Mouse (Mus musculus): Measurements from ENCODE around the gene P4ha3. TPM values are rescaled to one million over a fixed set of nuclear protein-coding genes. Genes with fewer than 3 reads are reported as not detected.

Gene P4ha3
- polyA plus RNA-seq, 1 experiment from 2014 or later = 5.6 TPM

DNA sequence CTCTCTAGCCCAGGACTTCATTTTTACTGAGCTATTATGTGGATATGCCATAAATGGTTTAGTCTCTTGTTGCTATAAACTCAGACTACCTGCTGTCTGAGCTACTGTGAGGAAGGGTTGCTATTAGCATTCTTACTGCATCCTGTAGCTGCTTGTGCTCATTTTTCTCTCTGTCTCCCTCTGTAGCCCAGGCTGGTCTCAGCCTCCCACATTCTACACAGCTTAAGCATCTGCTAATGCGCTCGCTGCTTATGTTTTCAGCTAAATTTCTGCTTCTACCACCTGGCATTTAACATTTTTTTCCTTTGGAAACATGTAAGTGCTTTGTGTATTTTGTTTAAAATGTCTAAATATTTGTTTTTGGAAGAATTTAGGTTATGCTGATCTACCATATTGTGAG lies 10.4 kb downstream of the P4ha3 start:
- Histone ChIP-seq H3K9ac (ENCODE audit: low read length) (no peak overlapping the region), H3K4me3 (ENCODE audit: low read depth, low read length) (no peak overlapping the region), H3K4me1 (replicated peaks; ENCODE audit: control insufficient read depth, insufficient read depth, low read length) (no peaks in the 10 kb centered on the region), H3K27me3 (ENCODE audit: control insufficient read depth, insufficient read depth, low read length) (no peaks in the 10 kb centered on the region), H3K4me2 (ENCODE audit: low read depth, low read length, severe bottlenecking) (no peak overlapping the region), H3K9me3 (ENCODE audit: control insufficient read depth, low read length) (no peaks in the 10 kb centered on the region), H3K27ac (ENCODE audit: low read depth, low read length) (no peak overlapping the region), H3K36me3 (ENCODE audit: control insufficient read depth, insufficient read depth, low read length) (no peaks in the 10 kb centered on the region)
- no peak for DNase-seq (ENCODE audit: low spot score)
- ATAC-seq (replicated peaks; ENCODE audit: low FRiP score) = no peak
- WGBS = 94% methylated on average over 2 of the region's 2 CpGs

DNA sequence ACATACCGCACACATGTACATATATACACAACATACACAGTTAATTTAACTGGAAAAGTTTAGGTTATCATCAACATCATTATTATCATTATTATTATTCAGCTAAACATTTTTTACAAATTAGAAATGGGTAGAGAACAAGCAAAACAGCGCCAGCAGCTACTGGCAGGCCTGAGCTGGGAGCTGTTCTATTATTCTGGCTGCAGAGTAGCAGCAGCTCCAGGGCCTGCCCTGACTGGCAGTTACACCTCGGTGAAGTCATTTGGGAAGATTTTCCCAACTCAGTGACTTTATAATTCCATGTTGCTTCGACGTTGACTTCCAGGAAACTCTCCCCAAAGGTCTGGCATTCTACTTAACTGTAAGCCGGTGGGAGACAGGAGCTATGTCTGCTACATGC lies 11.4 kb downstream of the P4ha3 start:
- H3K4me1 ChIP-seq (replicated peaks; ENCODE audit: control insufficient read depth, insufficient read depth, low read length) = no peaks in the 10 kb centered on the region
- no peak overlapping the region for H3K9ac ChIP-seq (ENCODE audit: low read length)
- DNase-seq (ENCODE audit: low spot score) (peak; percentile 21), ATAC-seq (replicated peaks; ENCODE audit: low FRiP score) (no peak)
- no peaks in the 10 kb centered on the region for H3K9me3 ChIP-seq (ENCODE audit: control insufficient read depth, low read length)
- H3K36me3 ChIP-seq (ENCODE audit: control insufficient read depth, insufficient read depth, low read length) = no peaks in the 10 kb centered on the region
- no peak overlapping the region for H3K27ac ChIP-seq (ENCODE audit: low read depth, low read length)
- no peak overlapping the region for H3K4me2 ChIP-seq (ENCODE audit: low read depth, low read length, severe bottlenecking)
- 89% methylated on average over 6 of the region's 6 CpGs for WGBS
- H3K27me3 ChIP-seq (ENCODE audit: control insufficient read depth, insufficient read depth, low read length) = no peaks in the 10 kb centered on the region
- no peak overlapping the region for H3K4me3 ChIP-seq (ENCODE audit: low read depth, low read length)

DNA sequence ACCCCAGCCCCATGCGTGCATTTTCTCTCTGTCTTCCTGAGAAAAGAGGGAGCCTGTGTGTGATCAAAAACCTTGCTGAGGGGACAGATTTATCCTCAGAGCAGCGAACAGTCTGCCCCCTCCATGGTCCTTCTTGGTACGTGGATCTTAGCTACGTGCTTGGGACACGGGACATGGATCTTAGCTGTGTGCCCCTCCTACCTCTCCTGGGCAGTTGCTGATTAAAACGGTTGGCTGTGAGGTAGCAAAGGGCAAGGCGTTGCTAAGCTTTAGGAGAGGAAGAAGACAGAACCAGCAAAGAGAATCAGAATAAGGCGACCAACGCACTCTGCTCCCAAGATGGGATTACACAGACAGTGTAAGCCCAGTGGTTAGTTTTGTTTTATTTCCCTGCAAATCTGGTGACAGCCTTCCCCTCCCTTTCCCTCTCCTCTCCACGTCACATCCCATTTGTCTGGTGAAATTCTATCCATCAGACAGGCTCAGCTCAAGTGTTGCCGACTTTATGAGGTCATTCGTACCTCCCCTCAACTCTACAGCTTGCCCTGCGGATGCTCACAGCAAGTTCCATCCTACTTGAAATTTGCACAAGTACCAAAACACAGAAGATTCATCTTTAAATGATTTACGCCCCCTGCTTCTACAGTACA lies 13.7 kb downstream of the P4ha3 start:
- no peak overlapping the region for H3K4me3 ChIP-seq (ENCODE audit: low read depth, low read length)
- H3K4me1 ChIP-seq (replicated peaks; ENCODE audit: control insufficient read depth, insufficient read depth, low read length) = no peaks in the 10 kb centered on the region
- H3K9ac ChIP-seq (ENCODE audit: low read length) = no peak overlapping the region
- H3K4me2 ChIP-seq (ENCODE audit: low read depth, low read length, severe bottlenecking) = no peak overlapping the region
- ATAC-seq (replicated peaks; ENCODE audit: low FRiP score) (no peak), DNase-seq (ENCODE audit: low spot score) (peak; percentile 38)
- H3K27me3 ChIP-seq (ENCODE audit: control insufficient read depth, insufficient read depth, low read length) = no peaks in the 10 kb centered on the region
- WGBS = 79% methylated on average over 14 of the region's 14 CpGs
- no peaks in the 10 kb centered on the region for H3K9me3 ChIP-seq (ENCODE audit: control insufficient read depth, low read length)
- H3K27ac ChIP-seq (ENCODE audit: low read depth, low read length) = no peak overlapping the region
- no peaks in the 10 kb centered on the region for H3K36me3 ChIP-seq (ENCODE audit: control insufficient read depth, insufficient read depth, low read length)

DNA sequence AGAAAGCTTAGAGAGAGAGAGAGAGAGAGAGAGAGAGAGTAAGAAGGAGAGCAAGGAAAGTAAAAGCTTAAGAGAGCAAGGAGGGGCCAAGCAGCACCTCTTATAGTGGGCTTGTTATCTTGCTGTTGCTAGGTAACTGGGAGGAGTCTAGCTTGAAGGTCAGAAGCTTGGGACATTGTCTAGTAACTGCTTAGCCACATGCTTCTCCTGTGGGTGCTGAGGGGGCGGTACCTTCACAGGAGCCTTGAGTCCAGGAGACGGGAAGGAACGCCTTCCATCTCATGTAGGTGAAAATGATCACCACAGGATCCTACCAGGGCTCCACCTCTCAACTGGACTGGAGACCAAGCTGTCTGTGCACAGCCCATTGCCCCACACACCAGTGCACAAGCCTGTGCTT lies 16.1 kb downstream of the P4ha3 start:
- peak; percentile 34 for DNase-seq (ENCODE audit: low spot score)
- Histone ChIP-seq H3K4me3 (ENCODE audit: low read depth, low read length) (no peak overlapping the region), H3K27ac (ENCODE audit: low read depth, low read length) (no peak overlapping the region), H3K9me3 (ENCODE audit: control insufficient read depth, low read length) (no peaks in the 10 kb centered on the region), H3K4me1 (replicated peaks; ENCODE audit: control insufficient read depth, insufficient read depth, low read length) (no peaks in the 10 kb centered on the region), H3K36me3 (ENCODE audit: control insufficient read depth, insufficient read depth, low read length) (no peaks in the 10 kb centered on the region), H3K4me2 (ENCODE audit: low read depth, low read length, severe bottlenecking) (no peak overlapping the region), H3K9ac (ENCODE audit: low read length) (no peak overlapping the region), H3K27me3 (ENCODE audit: control insufficient read depth, insufficient read depth, low read length) (no peaks in the 10 kb centered on the region)
- 73% methylated on average over 3 of the region's 3 CpGs for WGBS
- ATAC-seq (replicated peaks; ENCODE audit: low FRiP score) = no peak

DNA sequence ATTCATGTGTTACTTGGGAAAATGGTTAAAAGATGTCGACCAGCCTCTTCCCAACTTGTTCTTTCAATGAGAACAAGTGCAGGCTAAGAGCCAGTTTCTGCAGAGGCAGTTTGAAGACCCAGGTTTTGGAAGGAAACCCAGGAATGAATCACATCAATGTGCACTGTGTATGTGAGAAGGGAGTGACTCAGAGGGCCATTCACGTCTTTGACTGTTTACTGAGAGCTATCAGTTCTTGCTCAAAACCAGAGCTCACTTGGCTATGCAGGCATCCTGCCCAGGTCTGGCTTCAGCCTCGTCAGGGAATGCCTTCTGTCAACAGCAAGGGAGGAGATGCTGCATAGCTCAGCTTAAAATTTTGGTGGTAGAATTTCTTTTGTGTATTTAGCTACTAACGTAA lies 17.0 kb downstream of the P4ha3 start:
- 81% methylated on average over 4 of the region's 4 CpGs for WGBS
- Histone ChIP-seq H3K27me3 (ENCODE audit: control insufficient read depth, insufficient read depth, low read length) (no peaks in the 10 kb centered on the region), H3K4me3 (ENCODE audit: low read depth, low read length) (no peak overlapping the region), H3K27ac (ENCODE audit: low read depth, low read length) (no peak overlapping the region), H3K4me2 (ENCODE audit: low read depth, low read length, severe bottlenecking) (no peak overlapping the region), H3K36me3 (ENCODE audit: control insufficient read depth, insufficient read depth, low read length) (no peaks in the 10 kb centered on the region), H3K4me1 (replicated peaks; ENCODE audit: control insufficient read depth, insufficient read depth, low read length) (no peaks in the 10 kb centered on the region), H3K9ac (ENCODE audit: low read length) (no peak overlapping the region), H3K9me3 (ENCODE audit: control insufficient read depth, low read length) (no peaks in the 10 kb centered on the region)
- DNase-seq (ENCODE audit: low spot score) (peak; percentile 14), ATAC-seq (replicated peaks; ENCODE audit: low FRiP score) (no peak)

DNA sequence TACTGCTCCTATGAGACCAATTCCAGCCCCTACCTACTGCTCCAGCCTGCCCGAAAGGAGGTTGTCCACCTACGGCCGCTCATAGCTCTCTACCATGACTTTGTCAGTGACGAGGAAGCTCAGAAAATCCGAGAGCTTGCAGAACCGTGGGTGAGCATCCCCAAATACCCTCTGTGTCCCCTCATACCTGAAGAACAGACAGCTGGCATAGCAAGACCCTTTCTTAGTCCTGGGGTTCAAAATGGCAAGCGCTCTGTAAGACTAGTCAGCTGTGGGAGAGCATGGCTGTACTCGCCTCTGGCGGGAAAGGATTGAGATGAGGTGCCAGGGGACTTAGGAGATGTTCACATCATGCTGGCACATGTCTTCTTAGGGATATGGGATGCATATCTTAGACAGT lies 20.6 kb downstream of the P4ha3 start:
- Histone ChIP-seq H3K9ac (ENCODE audit: low read length) (no peak overlapping the region), H3K27ac (ENCODE audit: low read depth, low read length) (no peak overlapping the region), H3K4me2 (ENCODE audit: low read depth, low read length, severe bottlenecking) (no peak overlapping the region), H3K9me3 (ENCODE audit: control insufficient read depth, low read length) (no peaks in the 10 kb centered on the region), H3K36me3 (ENCODE audit: control insufficient read depth, insufficient read depth, low read length) (no peaks in the 10 kb centered on the region), H3K4me3 (ENCODE audit: low read depth, low read length) (no peak overlapping the region), H3K27me3 (ENCODE audit: control insufficient read depth, insufficient read depth, low read length) (no peaks in the 10 kb centered on the region), H3K4me1 (replicated peaks; ENCODE audit: control insufficient read depth, insufficient read depth, low read length) (peaks cover 3% of the 10 kb centered on the region; the same call in 1 of the 2 replicates)
- DNase-seq (ENCODE audit: low spot score) (peak; percentile 17), ATAC-seq (replicated peaks; ENCODE audit: low FRiP score) (no peak)
- WGBS = 92% methylated on average over 9 of the region's 9 CpGs

DNA sequence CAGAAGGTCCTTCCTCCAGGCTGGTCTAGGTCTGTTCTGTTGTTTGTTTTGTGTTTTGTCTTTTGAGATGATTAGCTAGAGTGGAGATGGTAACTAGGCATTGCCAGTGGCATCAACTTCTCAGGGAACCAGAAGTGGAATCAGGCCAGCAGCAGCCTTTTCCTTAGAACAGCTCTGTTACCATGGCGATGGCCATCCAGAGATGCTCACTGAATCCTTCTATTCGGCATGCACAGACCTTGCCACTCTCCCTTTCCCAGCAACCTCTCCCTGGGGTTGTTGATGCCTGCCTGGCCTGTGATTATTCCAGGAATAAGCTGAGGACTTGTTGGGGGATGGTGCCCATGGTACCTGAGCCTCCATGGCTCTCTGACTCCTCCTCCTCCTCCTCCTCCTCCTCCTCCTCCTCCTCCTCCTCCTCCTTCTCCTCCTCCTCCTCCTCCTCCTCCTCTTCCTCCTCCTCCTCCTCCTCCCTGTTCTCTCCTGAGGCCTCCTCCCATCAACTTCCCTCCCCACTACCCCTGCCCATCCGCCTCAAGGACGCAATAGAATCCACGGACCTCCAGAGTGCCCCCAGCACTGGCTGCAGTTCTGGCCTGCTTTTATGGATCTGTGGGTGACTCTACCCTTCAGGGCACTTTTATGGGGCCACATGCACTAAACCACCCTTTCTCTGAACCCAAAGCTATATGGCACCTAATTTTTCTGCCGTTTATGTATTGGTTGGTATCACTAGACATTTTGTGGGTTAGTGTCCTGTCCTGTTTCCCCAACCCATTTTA lies 22.7 kb downstream of the P4ha3 start:
- Histone ChIP-seq H3K4me1 (replicated peaks; ENCODE audit: control insufficient read depth, insufficient read depth, low read length) (peaks cover 3% of the 10 kb centered on the region; the same call in 1 of the 2 replicates), H3K4me2 (ENCODE audit: low read depth, low read length, severe bottlenecking) (no peak overlapping the region), H3K4me3 (ENCODE audit: low read depth, low read length) (no peak overlapping the region), H3K27me3 (ENCODE audit: control insufficient read depth, insufficient read depth, low read length) (no peaks in the 10 kb centered on the region), H3K9me3 (ENCODE audit: control insufficient read depth, low read length) (no peaks in the 10 kb centered on the region), H3K36me3 (ENCODE audit: control insufficient read depth, insufficient read depth, low read length) (no peaks in the 10 kb centered on the region), H3K27ac (ENCODE audit: low read depth, low read length) (no peak overlapping the region), H3K9ac (ENCODE audit: low read length) (no peak overlapping the region)
- WGBS = 69% methylated on average over 6 of the region's 6 CpGs
- ATAC-seq (replicated peaks; ENCODE audit: low FRiP score) = no peak
- DNase-seq (ENCODE audit: low spot score) = peak; percentile 56

DNA sequence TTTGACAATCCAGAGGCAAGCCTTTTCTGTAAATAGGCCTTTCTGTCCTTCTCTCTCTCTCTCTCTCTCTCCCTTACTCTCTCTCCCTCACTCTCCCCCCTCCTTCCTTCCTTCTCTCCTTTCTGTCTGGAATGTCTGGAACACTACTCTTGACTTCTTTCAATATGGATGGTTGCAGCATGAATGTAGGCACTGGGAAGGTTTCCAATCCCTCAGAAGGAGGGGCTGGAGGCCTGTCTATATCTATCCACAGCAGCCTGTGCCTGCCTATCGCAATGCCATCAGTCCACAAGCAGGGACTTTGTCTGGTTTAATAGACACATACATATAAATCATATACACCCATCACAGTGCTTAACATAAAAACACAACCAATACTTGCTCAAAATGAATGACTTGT lies 23.9 kb downstream of the P4ha3 start:
- no peaks in the 10 kb centered on the region for H3K36me3 ChIP-seq (ENCODE audit: control insufficient read depth, insufficient read depth, low read length)
- no peak overlapping the region for H3K4me2 ChIP-seq (ENCODE audit: low read depth, low read length, severe bottlenecking)
- DNase-seq (ENCODE audit: low spot score) = peak; percentile 14
- H3K9ac ChIP-seq (ENCODE audit: low read length) = no peak overlapping the region
- 92% methylated on average over 1 of the region's 1 CpGs for WGBS
- H3K9me3 ChIP-seq (ENCODE audit: control insufficient read depth, low read length) = no peaks in the 10 kb centered on the region
- H3K27ac ChIP-seq (ENCODE audit: low read depth, low read length) = no peak overlapping the region
- H3K27me3 ChIP-seq (ENCODE audit: control insufficient read depth, insufficient read depth, low read length) = no peaks in the 10 kb centered on the region
- no peak overlapping the region for H3K4me3 ChIP-seq (ENCODE audit: low read depth, low read length)
- ATAC-seq (replicated peaks; ENCODE audit: low FRiP score) = no peak
- peaks cover 3% of the 10 kb centered on the region; the same call in 1 of the 2 replicates for H3K4me1 ChIP-seq (replicated peaks; ENCODE audit: control insufficient read depth, insufficient read depth, low read length)

All from forebrain, embryonic 11.5 days (tissue).